Mouse (Mus musculus) midbrain, embryonic 12.5 days (tissue): Measurements from ENCODE around the gene Mogat2. TPM values are rescaled to one million over a fixed set of nuclear protein-coding genes. Genes with fewer than 3 reads are reported as not detected.

Experiments
- ATAC-seq: fragments of 200-750 bp; cut with Nextera tagmentation; 2 replicates; pipeline ENCODE4 v1.8.0; 2017; ENCODE audit warnings: low read depth, moderate TSS enrichment, moderate library complexity; ENCODE audit not compliant: low FRiP score
- H3K27ac ChIP-seq: fragments of 300-500 bp; sonication (generic); replicated peaks from 2 replicates; pipeline ENCODE4 v1.5.1; 2016; ENCODE audit warnings: mild to moderate bottlenecking
- H3K27me3 ChIP-seq: fragments of 300-500 bp; sonication (generic); 2 replicates; pipeline ENCODE4 v1.6.1; 2016; ENCODE audit warnings: mild to moderate bottlenecking
- H3K36me3 ChIP-seq: fragments of 300-500 bp; sonication (generic); 2 replicates; pipeline ENCODE4 v1.6.1; 2016
- H3K4me1 ChIP-seq: fragments of 300-500 bp; sonication (generic); 2 replicates; pipeline ENCODE4 v1.6.1; 2016
- H3K4me2 ChIP-seq: fragments of 300-500 bp; sonication (generic); replicated peaks from 2 replicates; pipeline ENCODE4 v1.6.1; 2016; ENCODE audit warnings: mild to moderate bottlenecking, moderate library complexity
- H3K4me3 ChIP-seq: fragments of 300-500 bp; sonication (generic); 2 replicates; pipeline ENCODE4 v1.5.1; 2016; ENCODE audit warnings: mild to moderate bottlenecking
- H3K9ac ChIP-seq: fragments of 300-500 bp; sonication (generic); replicated peaks from 2 replicates; pipeline ENCODE4 v1.6.1; 2016; ENCODE audit warnings: mild to moderate bottlenecking, moderate library complexity
- H3K9me3 ChIP-seq: fragments of 300-500 bp; sonication (generic); 2 replicates; pipeline ENCODE4 v1.6.1; 2016; ENCODE audit warnings: mild to moderate bottlenecking
- WGBS: fragments of 180-500 bp; shearing (Covaris S2); methylation state at CpG from one replicate; pipeline ENCODE4 v1.1.7; 2016; 5-methylcytosine and 5-hydroxymethylcytosine counted together
- polyA plus RNA-seq: library from polyadenylated mRNA; unstranded; fragments of >200 nt; fragmentation: Nextera tagmentation; extraction: Ambion mirVana; gene quantifications from 2 replicates; pipeline ENCODE4 v1.2.1, GENCODE M21; 2016

Gene Mogat2
- polyA plus RNA-seq, 1 experiment from 2014 or later: 5.6 TPM

DNA sequence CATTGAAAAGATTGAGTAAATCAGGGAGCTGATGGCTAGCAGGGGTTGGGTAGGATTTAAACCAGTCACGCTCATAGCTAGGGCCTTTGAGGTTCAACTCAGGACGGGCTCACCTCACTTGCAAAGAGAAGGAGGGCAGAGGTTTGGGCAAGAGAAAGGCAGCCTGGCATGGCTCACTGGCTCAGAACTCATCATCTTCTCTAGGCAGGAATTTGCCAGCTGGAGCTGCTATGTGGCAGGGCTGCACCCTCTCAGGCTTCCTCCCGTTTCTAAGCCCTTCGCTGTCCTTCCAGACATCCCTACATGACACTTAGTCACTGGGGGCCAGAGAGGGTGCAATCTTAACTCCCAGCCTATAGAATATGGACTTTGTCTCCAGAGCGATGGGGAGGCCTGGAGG, 51.0 kb downstream of the Mogat2 start:
- H3K4me3 ChIP-seq: no peak overlapping the region
- no peak for ATAC-seq
- WGBS: 81% methylated on average over 5 of the region's 5 CpGs

DNA sequence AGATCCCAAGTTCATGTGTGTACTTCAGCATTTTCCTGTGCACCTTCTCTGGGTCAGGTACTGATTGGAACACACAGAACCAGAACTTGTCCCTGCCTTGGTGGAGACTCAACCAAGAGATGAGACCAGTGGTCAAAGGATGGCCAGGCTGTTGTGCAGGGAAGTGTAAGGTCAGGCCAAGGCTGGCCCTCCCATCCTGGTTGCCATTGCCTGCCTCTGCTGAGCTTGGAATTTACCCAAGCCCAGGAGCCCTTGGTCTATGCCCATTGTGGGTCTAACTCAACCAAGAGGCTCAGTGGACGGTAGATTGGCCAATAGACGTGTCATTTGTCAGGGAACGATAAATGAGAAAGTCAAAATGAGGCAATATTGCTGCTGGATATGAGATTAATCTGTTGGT, 53.0 kb downstream of the Mogat2 start:
- Histone ChIP-seq H3K4me2 (no peak overlapping the region), H3K4me3 (no peak overlapping the region), H3K36me3 (no peaks in the 10 kb centered on the region), H3K4me1 (peaks cover 16% of the 10 kb centered on the region; the same call in 1 of the 2 replicates), H3K27me3 (peaks cover 28% of the 10 kb centered on the region), H3K9ac (no peak overlapping the region), H3K9me3 (no peaks in the 10 kb centered on the region), H3K27ac (no peak overlapping the region)
- ATAC-seq: no peak
- 89% methylated on average over 3 of the region's 3 CpGs for WGBS

More for the DNA sequence above, 51.0 kb downstream of the Mogat2 start:
- Histone ChIP-seq H3K36me3 (no peaks in the 10 kb centered on the region), H3K27me3 (peaks cover 13% of the 10 kb centered on the region), H3K4me2 (no peak overlapping the region), H3K4me1 (peaks cover 10% of the 10 kb centered on the region; the same call in 1 of the 2 replicates), H3K27ac (no peak overlapping the region), H3K9ac (no peak overlapping the region), H3K9me3 (no peaks in the 10 kb centered on the region)

DNA sequence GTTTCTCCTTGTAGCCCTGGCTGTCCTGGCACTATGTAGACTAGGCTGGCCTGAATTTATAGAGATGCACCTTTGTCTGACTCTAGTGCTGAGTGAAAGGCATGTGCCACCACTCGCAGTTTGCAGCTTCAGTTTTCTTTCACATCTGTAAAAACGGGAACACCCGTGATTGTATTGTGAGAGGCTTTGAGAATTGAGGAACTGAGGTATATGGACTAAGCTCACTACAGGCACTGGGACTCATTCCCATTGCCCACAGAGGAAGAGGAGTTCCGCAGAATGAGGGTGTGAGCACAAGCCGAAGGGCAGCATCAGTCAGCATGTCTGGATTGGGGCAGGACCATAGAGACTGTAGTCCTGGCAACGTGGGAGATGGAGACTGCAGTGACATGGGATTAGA, 54.7 kb downstream of the Mogat2 start:
- no peak overlapping the region for H3K4me2 ChIP-seq

DNA sequence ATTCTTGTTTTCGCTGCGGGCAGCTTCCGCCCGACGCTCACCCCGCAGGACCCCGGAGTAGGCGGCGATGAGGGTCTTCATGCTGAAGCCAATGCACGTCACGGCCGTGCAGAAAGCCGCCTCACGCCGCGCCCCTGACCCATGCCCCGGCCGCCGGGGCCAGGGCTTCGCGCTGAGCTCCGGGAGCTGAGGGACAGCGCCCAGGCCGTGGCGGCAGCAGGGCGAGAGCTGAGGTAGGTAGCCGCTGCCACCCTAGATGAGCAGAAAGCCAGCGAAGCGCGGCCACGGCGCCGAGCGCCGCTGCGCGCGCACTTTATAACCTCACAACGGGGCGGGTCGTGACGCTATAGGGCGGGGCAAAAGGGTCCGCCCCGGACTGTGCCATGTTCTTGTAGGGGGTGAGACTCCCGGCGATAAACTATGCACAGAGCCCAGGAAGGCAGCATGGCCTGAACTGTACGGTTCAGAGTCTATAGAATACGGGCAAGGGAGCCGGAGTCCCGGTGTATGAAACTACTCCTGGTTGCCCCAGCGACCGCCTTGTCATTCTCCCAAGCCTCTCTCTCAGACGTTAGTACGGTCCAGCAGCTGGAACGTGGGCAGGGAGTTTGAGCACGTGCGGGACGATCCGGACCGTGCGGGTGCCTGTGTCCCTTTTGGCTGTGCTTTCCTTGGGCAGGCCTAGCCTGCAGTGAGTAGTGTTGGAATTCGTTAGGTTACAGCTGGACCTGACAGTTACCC, 55.8 kb downstream of the Mogat2 start, which contains the start of gene Dgat2:
Dgat2 (minus strand) TSS at position 288 of the 741 bp plus-strand sequence.
- H3K9ac ChIP-seq: peak within 1 kb of the TSS; percentile 76
- H3K9me3 ChIP-seq: no peaks in the 10 kb centered on the region
- peak within 1 kb of the TSS; percentile 39 for H3K27ac ChIP-seq
- WGBS: under 1% methylated on average over 63 of the region's 63 CpGs
- peak; percentile 93 for ATAC-seq
- H3K4me2 ChIP-seq: peak within 1 kb of the TSS; percentile 77
- H3K4me1 ChIP-seq: peaks cover 18% of the 10 kb centered on the region; the same call in 1 of the 2 replicates
- peaks cover 38% of the 10 kb centered on the region for H3K27me3 ChIP-seq
- H3K36me3 ChIP-seq: no peaks in the 10 kb centered on the region
- H3K4me3 ChIP-seq: peak within 1 kb of the TSS; percentile 69

More for the DNA sequence above, 54.7 kb downstream of the Mogat2 start:
- 67% methylated on average over 6 of the region's 6 CpGs for WGBS
- Histone ChIP-seq H3K4me1 (peaks cover 16% of the 10 kb centered on the region; the same call in 1 of the 2 replicates), H3K36me3 (no peaks in the 10 kb centered on the region), H3K4me3 (no peak overlapping the region), H3K9me3 (no peaks in the 10 kb centered on the region), H3K27me3 (peaks cover 38% of the 10 kb centered on the region), H3K9ac (no peak overlapping the region), H3K27ac (no peak overlapping the region)
- no peak for ATAC-seq

DNA sequence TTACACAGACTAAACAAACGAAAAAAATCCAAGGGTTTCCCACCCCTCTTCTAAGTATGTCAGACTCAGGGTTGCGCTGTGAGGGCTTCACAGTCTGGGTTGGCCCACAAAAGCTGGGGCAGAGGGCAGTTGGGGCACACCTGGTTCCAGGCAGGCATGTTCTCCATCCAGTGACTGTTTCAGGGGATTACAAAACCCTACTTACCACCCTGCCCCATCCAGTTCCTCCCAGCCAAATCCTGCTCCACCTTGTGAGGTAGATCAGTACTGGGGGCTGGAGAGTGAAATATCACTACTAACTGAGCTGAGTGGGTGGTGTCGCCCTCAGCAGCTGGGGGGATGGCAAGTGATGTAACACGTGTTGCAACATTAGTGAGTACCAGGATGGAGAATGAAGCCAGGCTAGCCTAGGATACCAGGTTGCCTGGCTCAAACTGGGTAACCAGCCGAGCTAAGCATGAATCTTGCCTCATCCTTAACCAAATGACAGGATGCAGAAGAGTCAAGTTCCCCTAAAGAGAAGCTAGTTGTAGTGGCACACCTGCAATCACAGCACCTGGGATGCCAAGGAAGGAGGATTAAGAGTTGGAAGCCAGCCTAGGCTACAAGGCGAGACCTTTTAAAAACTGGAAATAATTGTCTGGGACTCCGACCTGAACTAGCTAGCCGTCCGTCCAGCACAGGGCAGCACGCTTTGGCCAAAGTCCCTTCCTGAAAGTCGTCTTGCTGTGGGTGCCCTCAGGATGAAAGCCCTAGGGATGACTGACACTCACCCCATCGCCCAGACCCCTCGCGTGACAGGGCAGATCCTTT, 56.6 kb downstream of the Mogat2 start:
- Histone ChIP-seq H3K27ac (no peak overlapping the region), H3K4me1 (peaks cover 22% of the 10 kb centered on the region; the same call in 1 of the 2 replicates), H3K9ac (peak overlapping the region; percentile 76), H3K4me3 (peak overlapping the region; percentile 69), H3K4me2 (peak overlapping the region; percentile 77), H3K36me3 (no peaks in the 10 kb centered on the region), H3K27me3 (peaks cover 38% of the 10 kb centered on the region), H3K9me3 (no peaks in the 10 kb centered on the region)
- ATAC-seq: no peak
- 21% methylated on average over 14 of the region's 14 CpGs for WGBS

DNA sequence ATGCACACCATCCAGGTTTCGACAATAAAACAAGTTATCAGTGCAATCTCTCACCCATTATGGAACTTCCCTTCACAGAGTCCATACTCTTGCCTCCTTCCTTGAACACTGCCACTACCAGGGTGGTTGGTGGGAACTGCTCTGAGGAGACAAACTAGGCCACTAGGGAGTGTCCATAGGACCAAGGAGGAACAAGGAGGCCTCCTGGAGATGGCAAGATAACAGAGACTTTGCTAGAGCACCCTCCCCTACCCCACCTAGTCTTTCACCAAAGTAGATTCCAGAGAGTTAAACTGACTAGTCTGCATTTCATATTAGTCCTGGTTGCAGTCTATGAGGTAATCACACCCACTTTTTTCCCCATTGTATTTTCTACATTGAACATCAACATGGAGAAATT, 58.3 kb downstream of the Mogat2 start:
- no peak for ATAC-seq
- WGBS: 94% methylated on average over 1 of the region's 1 CpGs

DNA sequence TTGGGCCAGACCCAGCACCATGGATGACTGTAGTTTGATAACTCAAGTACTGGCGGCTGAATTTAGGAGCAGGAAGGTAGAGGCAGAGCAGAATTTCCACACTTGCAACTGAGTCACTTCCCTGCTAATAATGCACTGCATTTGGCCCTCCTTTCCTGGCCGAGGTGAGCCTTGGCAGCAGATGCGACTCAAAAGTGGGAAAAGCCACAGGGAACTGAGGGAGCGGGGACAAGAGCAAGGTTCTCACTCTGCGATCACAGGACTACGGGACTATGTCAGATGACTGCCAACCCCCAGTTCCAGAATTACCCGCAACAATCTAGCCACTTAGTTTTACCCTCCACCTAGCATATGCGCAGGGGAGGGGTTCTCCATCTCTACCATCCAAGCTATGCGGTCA, 59.1 kb downstream of the Mogat2 start:
- H3K36me3 ChIP-seq: no peaks in the 10 kb centered on the region
- no peak overlapping the region for H3K27ac ChIP-seq
- H3K27me3 ChIP-seq: peaks cover 37% of the 10 kb centered on the region
- H3K4me2 ChIP-seq: no peak overlapping the region
- no peak overlapping the region for H3K9ac ChIP-seq
- no peak overlapping the region for H3K4me3 ChIP-seq
- peaks cover 22% of the 10 kb centered on the region; the same call in 1 of the 2 replicates for H3K4me1 ChIP-seq
- WGBS: 90% methylated on average over 9 of the region's 9 CpGs
- no peak for ATAC-seq
- H3K9me3 ChIP-seq: no peaks in the 10 kb centered on the region

More for the DNA sequence above, 58.3 kb downstream of the Mogat2 start:
- Histone ChIP-seq H3K4me3 (no peak overlapping the region), H3K9me3 (no peaks in the 10 kb centered on the region), H3K36me3 (no peaks in the 10 kb centered on the region), H3K4me1 (peaks cover 22% of the 10 kb centered on the region; the same call in 1 of the 2 replicates), H3K27me3 (peaks cover 38% of the 10 kb centered on the region), H3K4me2 (no peak overlapping the region), H3K27ac (no peak overlapping the region), H3K9ac (no peak overlapping the region)

DNA sequence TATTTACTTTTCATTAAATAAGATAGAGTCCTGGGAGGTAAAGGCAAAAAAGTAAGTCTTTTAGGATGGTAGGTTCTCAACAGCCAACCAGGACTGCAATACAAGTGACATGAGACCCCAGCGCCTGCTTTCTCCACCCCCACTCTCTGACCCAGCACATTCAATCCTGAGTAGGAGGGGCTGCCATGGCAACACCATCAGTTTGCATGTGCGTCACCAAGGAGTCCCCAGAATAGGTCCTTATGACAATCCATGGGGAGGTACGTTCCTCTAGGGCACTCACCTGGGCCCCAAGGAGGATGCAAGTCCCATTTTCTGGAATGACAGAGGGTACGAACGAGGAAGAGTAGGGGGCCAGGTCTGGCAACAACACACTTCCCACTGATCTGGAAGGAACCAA, 61.0 kb downstream of the Mogat2 start:
- Histone ChIP-seq H3K4me3 (no peak overlapping the region), H3K4me1 (peaks cover 12% of the 10 kb centered on the region; the same call in 1 of the 2 replicates), H3K9me3 (no peaks in the 10 kb centered on the region), H3K4me2 (no peak overlapping the region), H3K9ac (no peak overlapping the region), H3K36me3 (no peaks in the 10 kb centered on the region), H3K27ac (no peak overlapping the region), H3K27me3 (peaks cover 25% of the 10 kb centered on the region)
- no peak for ATAC-seq
- 66% methylated on average over 5 of the region's 5 CpGs for WGBS

DNA sequence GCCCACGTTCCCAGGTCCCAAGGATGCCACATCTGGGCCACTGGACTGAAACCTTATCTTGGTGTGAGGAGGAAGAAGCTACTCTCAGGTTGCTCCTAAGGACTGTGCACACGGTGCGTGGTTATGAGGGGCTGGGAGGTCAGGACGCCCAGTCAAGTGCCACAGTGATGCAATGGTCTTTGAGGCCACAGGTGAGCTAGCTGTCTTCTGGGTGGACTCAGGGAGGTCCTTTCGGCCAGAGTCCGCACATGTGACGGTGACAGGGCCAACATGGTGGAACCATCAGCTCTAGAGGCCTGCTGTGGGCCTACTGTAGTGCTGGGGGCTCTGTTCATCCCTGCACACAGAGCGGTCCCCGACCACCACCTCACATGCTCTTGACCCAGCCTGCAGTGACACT, 62.8 kb downstream of the Mogat2 start:
- H3K27me3 ChIP-seq: peaks cover 12% of the 10 kb centered on the region
- no peaks in the 10 kb centered on the region for H3K9me3 ChIP-seq
- H3K4me3 ChIP-seq: no peak overlapping the region
- H3K27ac ChIP-seq: no peak overlapping the region
- H3K4me1 ChIP-seq: 0 out of 2 replicates have a peak, but pooled peaks cover 6% of the 10 kb centered on the region
- no peak overlapping the region for H3K4me2 ChIP-seq
- no peak for ATAC-seq
- 95% methylated on average over 9 of the region's 9 CpGs for WGBS
- H3K9ac ChIP-seq: no peak overlapping the region
- no peaks in the 10 kb centered on the region for H3K36me3 ChIP-seq

DNA sequence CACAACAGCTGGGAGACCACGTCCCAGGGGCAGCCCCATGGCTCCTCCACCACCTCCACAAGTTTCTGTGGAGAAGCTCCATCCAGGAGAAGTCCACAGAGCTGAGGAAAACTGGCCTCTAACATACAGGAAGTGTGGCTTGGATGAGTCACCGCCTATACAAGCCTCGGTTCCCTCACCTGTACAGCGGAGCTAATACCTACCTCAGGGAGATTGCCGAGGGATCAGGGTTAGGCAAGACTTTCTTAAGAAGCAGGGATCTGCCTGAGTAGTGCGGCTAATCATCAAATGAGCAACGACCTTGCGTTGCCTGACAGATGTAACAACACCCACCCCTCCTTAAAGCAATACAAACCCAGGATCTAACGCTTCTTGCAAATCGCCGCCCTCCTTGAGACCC, 63.3 kb downstream of the Mogat2 start:
- no peak for ATAC-seq

DNA sequence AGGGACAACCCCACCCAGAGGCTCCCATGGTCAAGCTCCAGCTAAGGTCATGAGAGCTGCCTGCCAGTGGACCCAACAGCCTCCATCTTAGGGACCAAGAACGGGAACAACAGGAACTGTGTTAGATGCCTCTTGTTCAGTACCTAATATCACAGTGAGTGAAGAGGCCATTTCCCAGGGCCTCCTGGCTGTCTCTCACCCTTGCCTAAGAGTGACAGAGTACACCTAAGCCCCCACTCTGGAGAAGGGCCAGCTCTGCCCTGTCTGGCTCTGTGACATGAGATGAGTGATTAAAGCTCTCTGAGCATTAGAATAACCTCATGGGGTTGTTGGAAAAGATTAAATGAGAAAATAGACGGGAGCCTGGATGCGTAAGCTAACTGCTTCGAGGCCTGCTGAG, 64.4 kb downstream of the Mogat2 start:
- no peak for ATAC-seq
- no peaks in the 10 kb centered on the region for H3K36me3 ChIP-seq
- 0 out of 2 replicates have a peak, but pooled peaks cover 6% of the 10 kb centered on the region for H3K4me1 ChIP-seq
- no peak overlapping the region for H3K9ac ChIP-seq
- no peak overlapping the region for H3K4me3 ChIP-seq
- H3K4me2 ChIP-seq: no peak overlapping the region
- H3K27ac ChIP-seq: no peak overlapping the region
- H3K27me3 ChIP-seq: no peaks in the 10 kb centered on the region
- 91% methylated on average over 4 of the region's 4 CpGs for WGBS
- H3K9me3 ChIP-seq: no peaks in the 10 kb centered on the region

More for the DNA sequence above, 63.3 kb downstream of the Mogat2 start:
- Histone ChIP-seq H3K4me1 (0 out of 2 replicates have a peak, but pooled peaks cover 6% of the 10 kb centered on the region), H3K27ac (no peak overlapping the region), H3K9ac (no peak overlapping the region), H3K36me3 (no peaks in the 10 kb centered on the region), H3K27me3 (peaks cover 9% of the 10 kb centered on the region; the same call in 1 of the 2 replicates), H3K4me3 (no peak overlapping the region), H3K4me2 (no peak overlapping the region), H3K9me3 (no peaks in the 10 kb centered on the region)
- WGBS: 92% methylated on average over 11 of the region's 11 CpGs

DNA sequence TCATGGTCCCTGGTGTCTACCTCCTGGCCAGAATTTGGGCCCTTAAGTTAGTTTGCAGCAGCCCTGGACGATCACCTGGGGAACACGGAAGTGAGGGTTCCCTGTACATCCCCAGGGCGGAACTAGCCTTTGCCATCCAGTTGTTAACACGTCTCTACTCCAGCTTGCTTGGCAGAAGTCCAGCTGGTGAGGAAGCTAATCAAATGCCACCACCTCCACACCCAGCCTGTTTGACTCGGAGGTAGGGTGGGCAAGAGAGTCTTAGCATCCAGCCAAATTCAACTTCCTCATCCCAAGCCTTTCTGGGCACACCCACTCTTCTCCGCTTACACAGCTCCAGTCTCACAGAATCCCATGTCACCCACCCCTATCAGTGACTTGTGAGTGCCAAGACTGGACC, 65.5 kb downstream of the Mogat2 start:
- Histone ChIP-seq H3K4me1 (0 out of 2 replicates have a peak, but pooled peaks cover 6% of the 10 kb centered on the region), H3K4me2 (no peak overlapping the region), H3K4me3 (no peak overlapping the region), H3K9ac (no peak overlapping the region), H3K9me3 (no peaks in the 10 kb centered on the region), H3K27me3 (no peaks in the 10 kb centered on the region), H3K36me3 (no peaks in the 10 kb centered on the region), H3K27ac (no peak overlapping the region)
- no peak for ATAC-seq
- WGBS: 93% methylated on average over 6 of the region's 6 CpGs
